Mouse (Mus musculus) neural tube, embryonic 12.5 days (tissue): ENCODE measurements at regions not wholly inside any gene's neighbourhood (a gene's known extent, or its start where the extent isn't known, plus 50 kb on each side); places are given as distances from the start of the nearest gene placed in this dataset. TPM values are rescaled to one million over a fixed set of nuclear protein-coding genes. Genes with fewer than 3 reads are reported as not detected.

Experiments
- microRNA counts: library from miRNA; unstranded; fragments of <30 nt; microRNA quantifications from one replicate; lab custom pipeline; 2017
- microRNA-seq: library from miRNA; unstranded; fragments of <30 nt; microRNA quantifications from one replicate; pipeline ENCODE4, GENCODE M21; 2017

MicroRNAs in the stretch of these regions (microRNA counts, 519-probe panel; counts per million panel counts)
- 342 counts per million, percentile 67 among the panel's probes with 10 or more counts for microRNA mmu-miR-2136 (lab: Ali Mortazavi, UCI)

Small RNA genes lying in the stretch of these regions (microRNA-seq; reads per million reads assigned to microRNA genes)
- gene Mir2136 = not detected
